Mouse (Mus musculus): ENCODE measurements at regions not wholly inside any gene's neighbourhood (a gene's known extent, or its start where the extent isn't known, plus 50 kb on each side); places are given as distances from the start of the nearest gene placed in this dataset.
"Not testable (repeated sequence)": the region's sequence is repeated elsewhere in the genome, so short reads cannot be mapped to it uniquely, and the experiment has no call there.

DNA sequence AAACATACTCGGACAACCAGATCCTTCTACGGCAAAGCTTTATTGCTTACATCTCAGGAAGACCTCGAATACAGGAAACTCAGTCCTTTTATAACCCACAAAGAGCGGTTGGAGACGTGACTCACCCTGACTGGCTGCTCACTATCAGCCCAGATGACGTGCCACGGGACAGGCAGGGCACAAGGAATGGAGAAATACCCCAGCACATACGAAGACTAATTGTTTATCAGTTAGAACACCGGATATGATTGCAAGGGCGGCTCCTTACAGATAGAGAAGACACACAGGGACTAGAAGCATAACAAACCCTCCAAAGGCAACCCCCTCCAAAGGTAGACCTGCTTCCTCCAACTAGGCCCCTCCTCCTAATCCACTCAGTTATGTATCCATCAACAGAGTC, 130.8 kb upstream of the Gm10306 start:
- H3K27ac ChIP-seq (ENCODE audit: control insufficient read depth, low read depth, low read length): peak overlapping the region; percentile 38; the same call in 1 of the 2 replicates
- not testable (repeated sequence) for H3K9ac ChIP-seq (ENCODE audit: control insufficient read depth, low read depth, low read length, poor library complexity, severe bottlenecking); H3K4me1 ChIP-seq (ENCODE audit: control insufficient read depth in 1 of 2, insufficient read depth in 2 of 2, low read length in 2 of 2); H3K9me3 ChIP-seq (replicated peaks; ENCODE audit: insufficient read depth, low read length); H3K79me2 ChIP-seq (ENCODE audit: control insufficient read depth, insufficient read depth, low read length, poor library complexity); H3K4me3 ChIP-seq (ENCODE audit: control insufficient read depth in 1 of 2, insufficient read depth in 1 of 2, low read depth in 2 of 2, low read length in 2 of 2); H3K27me3 ChIP-seq (ENCODE audit: control insufficient read depth in 1 of 2, insufficient read depth in 2 of 2, low read length in 2 of 2); H3K36me3 ChIP-seq (ENCODE audit: control insufficient read depth in 1 of 2, insufficient read depth in 2 of 2, low read length in 2 of 2)
- peak; percentile 34 for DNase-seq (ENCODE audit: low read depth, low spot score)
- TF ChIP-seq GATA1 (IDR thresholded peaks at IDR 0.05; ENCODE audit: low read depth, low read length) (peak; percentile 17; the same call in 1 of the 2 replicates), EP300 (IDR thresholded peaks at IDR 0.05; ENCODE audit: low read depth in 1 of 2, low read length in 2 of 2) (0 out of 4 replicates have a peak, but pooled peaks of 1 of the 2 experiments have one; percentile 12)

DNA sequence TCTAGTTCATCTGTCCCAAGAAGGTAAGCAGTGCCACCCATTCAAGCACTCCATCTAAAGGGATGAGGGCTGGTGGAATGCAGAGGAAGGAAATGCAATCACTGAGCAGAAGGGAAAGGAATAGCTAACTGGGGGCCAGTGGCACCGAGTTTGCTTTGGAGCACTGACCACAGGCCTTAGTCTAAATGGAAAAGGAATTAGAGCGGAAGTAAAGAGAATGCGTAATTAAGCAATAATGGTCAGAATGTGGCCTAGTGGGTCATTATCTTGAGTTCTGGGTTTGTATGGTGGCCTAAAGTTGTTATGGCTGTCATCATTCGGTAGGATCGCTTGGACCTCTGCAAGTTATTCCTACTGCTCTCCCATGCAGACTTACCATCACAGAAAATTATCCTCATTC, 128.8 kb upstream of the Gm10306 start:
- no peaks in the 10 kb centered on the region; a peak in 1 of 4 replicates for H3K36me3 ChIP-seq (ENCODE audit: control insufficient read depth in 1 of 2, insufficient read depth in 2 of 2, low read length in 2 of 2)
- no peak overlapping the region for H3K27ac ChIP-seq (ENCODE audit: control insufficient read depth, low read depth, low read length)
- H3K9ac ChIP-seq (ENCODE audit: control insufficient read depth, low read depth, low read length, poor library complexity, severe bottlenecking): no peak overlapping the region
- no peaks in the 10 kb centered on the region for H3K9me3 ChIP-seq (replicated peaks; ENCODE audit: insufficient read depth, low read length)
- DNase-seq (ENCODE audit: low read depth, low spot score): no peak
- H3K27me3 ChIP-seq (ENCODE audit: control insufficient read depth in 1 of 2, insufficient read depth in 2 of 2, low read length in 2 of 2): no peaks in the 10 kb centered on the region
- no peak overlapping the region for H3K4me3 ChIP-seq (ENCODE audit: control insufficient read depth in 1 of 2, insufficient read depth in 1 of 2, low read depth in 2 of 2, low read length in 2 of 2)
- no peak for TF ChIP-seq ZNF384 (IDR thresholded peaks at IDR 0.05; ENCODE audit: low read depth, low read length)
- no peak for TF ChIP-seq HCFC1 (IDR thresholded peaks at IDR 0.05; ENCODE audit: low read depth, low read length)
- TF ChIP-seq MAFK (IDR thresholded peaks at IDR 0.05; ENCODE audit: borderline replicate concordance, low read depth, low read length): no peak
- TF ChIP-seq UBTF (IDR thresholded peaks at IDR 0.05; ENCODE audit: borderline replicate concordance, insufficient read depth, low read depth, low read length): no peak
- TF ChIP-seq MAX (IDR thresholded peaks at IDR 0.05; ENCODE audit: low read length): no peak
- TF ChIP-seq MEF2A (IDR thresholded peaks at IDR 0.05; ENCODE audit: extremely low read depth, insufficient replicate concordance, low read depth, low read length, poor library complexity, severe bottlenecking): no peak
- TF ChIP-seq RAD21 (IDR thresholded peaks at IDR 0.05; ENCODE audit: low read depth, low read length): no peak
- no peak for TF ChIP-seq TCF12 (IDR thresholded peaks at IDR 0.05; ENCODE audit: low read depth, low read length)
- no peak for TF ChIP-seq RCOR1 (IDR thresholded peaks at IDR 0.05; ENCODE audit: low read depth, low read length)
- TF ChIP-seq JUND (IDR thresholded peaks at IDR 0.05; ENCODE audit: low read depth, low read length): no peak
- no peak for TF ChIP-seq GABPA (IDR thresholded peaks at IDR 0.05; ENCODE audit: low read depth, low read length)
- no peak for TF ChIP-seq MYB (IDR thresholded peaks at IDR 0.05; ENCODE audit: low read depth, low read length)
- no peak for TF ChIP-seq USF1 (IDR thresholded peaks at IDR 0.05; ENCODE audit: low read depth, low read length)
- TF ChIP-seq E2F4 (IDR thresholded peaks at IDR 0.05; ENCODE audit: borderline replicate concordance, low read depth, low read length): no peak
- no peak for TF ChIP-seq MYC (IDR thresholded peaks at IDR 0.05; ENCODE audit: low read depth, low read length)
- no peak for TF ChIP-seq POLR2AphosphoS5 (IDR thresholded peaks at IDR 0.05; ENCODE audit: borderline replicate concordance, low read depth, low read length)
- no peak for TF ChIP-seq NELFE (IDR thresholded peaks at IDR 0.05; ENCODE audit: low read depth, low read length)
- no peak for TF ChIP-seq MXI1 (IDR thresholded peaks at IDR 0.05; ENCODE audit: low read depth, low read length)
- TF ChIP-seq SIN3A (IDR thresholded peaks at IDR 0.05; ENCODE audit: low read length): no peak
- H3K79me2 ChIP-seq (ENCODE audit: control insufficient read depth, insufficient read depth, low read length, poor library complexity): no peaks in the 10 kb centered on the region
- H3K4me1 ChIP-seq (ENCODE audit: control insufficient read depth in 1 of 2, insufficient read depth in 2 of 2, low read length in 2 of 2): peaks cover 0 to 3% of the 10 kb centered on the region in 2 experiments; a peak in 2 of 4 replicates
